Mouse (Mus musculus): ENCODE measurements around the gene Pck2. TPM values are rescaled to one million over a fixed set of nuclear protein-coding genes. Genes with fewer than 3 reads are reported as not detected.

Gene Pck2
- polyA plus RNA-seq, 1 experiment from 2014 or later, result 42.8 TPM

- Histone ChIP-seq H3K4me2 (ENCODE audit: low read length) (peak within 1 kb of the TSS; percentile 97), H3K27ac (ENCODE audit: low read depth) (peak within 1 kb of the TSS; percentile 96), H3K9ac (ENCODE audit: low read length) (peak within 1 kb of the TSS; percentile 77), H3K9me3 (ENCODE audit: control insufficient read depth, low read length) (no peaks in the 10 kb centered on the region), H3K27me3 (replicated peaks; ENCODE audit: control insufficient read depth, insufficient read depth, low read length) (no peaks in the 10 kb centered on the region), H3K36me3 (ENCODE audit: control insufficient read depth, insufficient read depth, low read length) (peaks cover 37% of the 10 kb centered on the region), H3K4me1 (replicated peaks; ENCODE audit: control insufficient read depth, insufficient read depth, low read length) (peaks cover 13% of the 10 kb centered on the region; the same call in 1 of the 2 replicates), H3K4me3 (ENCODE audit: low read depth, low read length) (peak within 1 kb of the TSS; percentile 63)
- peak; percentile 96 for ATAC-seq (replicated peaks; ENCODE audit: low FRiP score, low TSS enrichment, low read depth)
- under 1% methylated on average over 22 of the region's 22 CpGs for WGBS
- DNase-seq (ENCODE audit: low spot score), result peak; percentile 93
These were observed 50.8 kb downstream of the Pck2 start, which contains the start of gene Psme2 for GRCm38 (mm10) chr14:55590748-55591330. TSS of gene Psme2 (minus strand) at chr14:55591113.

GRCm38 (mm10) chr14:55591331-55591891, 51.3 kb downstream of the Pck2 start, which contains the start of gene Rnf31:
TSS of gene Rnf31 (plus strand) at chr14:55591708.
- peaks cover 13% of the 10 kb centered on the region; the same call in 1 of the 2 replicates for H3K4me1 ChIP-seq (replicated peaks; ENCODE audit: control insufficient read depth, insufficient read depth, low read length)
- H3K9me3 ChIP-seq (ENCODE audit: control insufficient read depth, low read length), result no peaks in the 10 kb centered on the region
- H3K27me3 ChIP-seq (replicated peaks; ENCODE audit: control insufficient read depth, insufficient read depth, low read length), result no peaks in the 10 kb centered on the region
- H3K4me2 ChIP-seq (ENCODE audit: low read length), result peak within 1 kb of the TSS; percentile 97
- ATAC-seq (replicated peaks; ENCODE audit: low FRiP score, low TSS enrichment, low read depth), result peak; percentile 88
- H3K27ac ChIP-seq (ENCODE audit: low read depth), result peak within 1 kb of the TSS; percentile 96
- peaks cover 43% of the 10 kb centered on the region for H3K36me3 ChIP-seq (ENCODE audit: control insufficient read depth, insufficient read depth, low read length)
- H3K4me3 ChIP-seq (ENCODE audit: low read depth, low read length), result peak within 1 kb of the TSS; percentile 63
- H3K9ac ChIP-seq (ENCODE audit: low read length), result peak within 1 kb of the TSS; percentile 77
- 0% methylated on average over 33 of the region's 33 CpGs for WGBS
- DNase-seq (ENCODE audit: low spot score), result peak; percentile 93

- Histone ChIP-seq H3K4me1 (replicated peaks; ENCODE audit: control insufficient read depth, insufficient read depth, low read length) (peaks cover 13% of the 10 kb centered on the region; the same call in 1 of the 2 replicates), H3K9ac (ENCODE audit: low read length) (peak overlapping the region; percentile 77), H3K9me3 (ENCODE audit: control insufficient read depth, low read length) (no peaks in the 10 kb centered on the region), H3K36me3 (ENCODE audit: control insufficient read depth, insufficient read depth, low read length) (peaks cover 48% of the 10 kb centered on the region), H3K27me3 (replicated peaks; ENCODE audit: control insufficient read depth, insufficient read depth, low read length) (no peaks in the 10 kb centered on the region), H3K27ac (ENCODE audit: low read depth) (peak overlapping the region; percentile 96; the same call in 1 of the 2 replicates), H3K4me3 (ENCODE audit: low read depth, low read length) (peak overlapping the region; percentile 63), H3K4me2 (ENCODE audit: low read length) (peak overlapping the region; percentile 97)
- no peak for DNase-seq (ENCODE audit: low spot score)
- ATAC-seq (replicated peaks; ENCODE audit: low FRiP score, low TSS enrichment, low read depth), result no peak
- WGBS, result 6% methylated on average over 16 of the region's 16 CpGs
These were observed 52.2 kb downstream of the Pck2 start for GRCm38 (mm10) chr14:55592226-55592625.

GRCm38 (mm10) chr14:55596036-55596690, 56.1 kb downstream of the Pck2 start:
- H3K27ac ChIP-seq (ENCODE audit: low read depth), result no peak overlapping the region
- no peak for ATAC-seq (replicated peaks; ENCODE audit: low FRiP score, low TSS enrichment, low read depth)
- H3K9ac ChIP-seq (ENCODE audit: low read length), result no peak overlapping the region
- no peaks in the 10 kb centered on the region for H3K27me3 ChIP-seq (replicated peaks; ENCODE audit: control insufficient read depth, insufficient read depth, low read length)
- H3K4me3 ChIP-seq (ENCODE audit: low read depth, low read length), result no peak overlapping the region
- H3K4me2 ChIP-seq (ENCODE audit: low read length), result no peak overlapping the region
- peaks cover 13% of the 10 kb centered on the region; the same call in 1 of the 2 replicates for H3K4me1 ChIP-seq (replicated peaks; ENCODE audit: control insufficient read depth, insufficient read depth, low read length)
- no peak for DNase-seq (ENCODE audit: low spot score)
- H3K36me3 ChIP-seq (ENCODE audit: control insufficient read depth, insufficient read depth, low read length), result peaks cover 65% of the 10 kb centered on the region
- WGBS, result 83% methylated on average over 13 of the region's 13 CpGs
- no peaks in the 10 kb centered on the region for H3K9me3 ChIP-seq (ENCODE audit: control insufficient read depth, low read length)

- peaks cover 89% of the 10 kb centered on the region for H3K36me3 ChIP-seq (ENCODE audit: control insufficient read depth, insufficient read depth, low read length)
- 92% methylated on average over 21 of the region's 21 CpGs for WGBS
- no peak for DNase-seq (ENCODE audit: low spot score)
These were observed 58.7 kb downstream of the Pck2 start for GRCm38 (mm10) chr14:55598521-55599390.

More at GRCm38 (mm10) chr14:55598521-55599390, 58.7 kb downstream of the Pck2 start:
- Histone ChIP-seq H3K27ac (ENCODE audit: low read depth) (no peak overlapping the region), H3K9ac (ENCODE audit: low read length) (no peak overlapping the region), H3K4me2 (ENCODE audit: low read length) (no peak overlapping the region), H3K4me1 (replicated peaks; ENCODE audit: control insufficient read depth, insufficient read depth, low read length) (no peaks in the 10 kb centered on the region), H3K27me3 (replicated peaks; ENCODE audit: control insufficient read depth, insufficient read depth, low read length) (no peaks in the 10 kb centered on the region), H3K4me3 (ENCODE audit: low read depth, low read length) (no peak overlapping the region), H3K9me3 (ENCODE audit: control insufficient read depth, low read length) (no peaks in the 10 kb centered on the region)
- no peak for ATAC-seq (replicated peaks; ENCODE audit: low FRiP score, low TSS enrichment, low read depth)

Other genes with a start within 250 kb of the Pck2 start
- 61.0 and 72.1 TPM in 2 replicates for gene Dhrs4, start 61.5 kb upstream of the Pck2 start, polyA plus RNA-seq (2014; fragmentation: Nextera tagmentation; extraction: Ambion mirVana)
- gene Carmil3, start 49.6 kb upstream of the Pck2 start, polyA plus RNA-seq (2014; fragmentation: Nextera tagmentation; extraction: Ambion mirVana), result 2.5 and 3.3 TPM in 2 replicates
- 0.37 and 0.48 TPM in 2 replicates for gene Cpne6, start 29.8 kb upstream of the Pck2 start, polyA plus RNA-seq (2014; fragmentation: Nextera tagmentation; extraction: Ambion mirVana)
- gene Nrl, start 15.3 kb upstream of the Pck2 start, polyA plus RNA-seq (2014; fragmentation: Nextera tagmentation; extraction: Ambion mirVana), result not detected in 2 replicates
- gene Dcaf11, start 19.7 kb downstream of the Pck2 start, polyA plus RNA-seq (2014; fragmentation: Nextera tagmentation; extraction: Ambion mirVana), result 70.9 and 71.5 TPM in 2 replicates
- 0.64 and 0.81 TPM in 2 replicates for gene A730061H03Rik, start 20.1 kb downstream of the Pck2 start, polyA plus RNA-seq (2014; fragmentation: Nextera tagmentation; extraction: Ambion mirVana)
- gene Fitm1, start 35.4 kb downstream of the Pck2 start, polyA plus RNA-seq (2014; fragmentation: Nextera tagmentation; extraction: Ambion mirVana), result 0.19 and 0.43 TPM in 2 replicates
- gene Psme1, start 37.9 kb downstream of the Pck2 start, polyA plus RNA-seq (2014; fragmentation: Nextera tagmentation; extraction: Ambion mirVana), result 200 TPM in 2 replicates
- 6.3 and 7.0 TPM in 2 replicates for gene Emc9, start 45.0 kb downstream of the Pck2 start, polyA plus RNA-seq (2014; fragmentation: Nextera tagmentation; extraction: Ambion mirVana)
- 331 and 332 TPM in 2 replicates for gene Psme2, start 50.8 kb downstream of the Pck2 start, polyA plus RNA-seq (2014; fragmentation: Nextera tagmentation; extraction: Ambion mirVana)
- 15.9 and 20.1 TPM in 2 replicates for gene Rnf31, start 51.4 kb downstream of the Pck2 start, polyA plus RNA-seq (2014; fragmentation: Nextera tagmentation; extraction: Ambion mirVana)
- 8.9 and 9.1 TPM in 2 replicates for gene Irf9, start 63.3 kb downstream of the Pck2 start, polyA plus RNA-seq (2014; fragmentation: Nextera tagmentation; extraction: Ambion mirVana)
- gene Rec8, start 77.8 kb downstream of the Pck2 start, polyA plus RNA-seq (2014; fragmentation: Nextera tagmentation; extraction: Ambion mirVana), result 6.2 and 8.1 TPM in 2 replicates
- gene Ipo4, start 95.7 kb downstream of the Pck2 start, polyA plus RNA-seq (2014; fragmentation: Nextera tagmentation; extraction: Ambion mirVana), result 93.6 and 95.7 TPM in 2 replicates
- gene Gm49378, start 97.6 kb downstream of the Pck2 start, polyA plus RNA-seq (2014; fragmentation: Nextera tagmentation; extraction: Ambion mirVana), result 1.6 and 1.9 TPM in 2 replicates
- 112 and 114 TPM in 2 replicates for gene Tm9sf1, start 103.5 kb downstream of the Pck2 start, polyA plus RNA-seq (2014; fragmentation: Nextera tagmentation; extraction: Ambion mirVana)
- 1.7 and 1.9 TPM in 2 replicates for gene Tssk4, start 109.9 kb downstream of the Pck2 start, polyA plus RNA-seq (2014; fragmentation: Nextera tagmentation; extraction: Ambion mirVana)
- 53.8 and 58.9 TPM in 2 replicates for gene Mdp1, start 120.2 kb downstream of the Pck2 start, polyA plus RNA-seq (2014; fragmentation: Nextera tagmentation; extraction: Ambion mirVana)
- gene Gmpr2, start 131.7 kb downstream of the Pck2 start, polyA plus RNA-seq (2014; fragmentation: Nextera tagmentation; extraction: Ambion mirVana), result 53.5 and 62.5 TPM in 2 replicates
- 547 and 563 TPM in 2 replicates for gene Nedd8, start 131.9 kb downstream of the Pck2 start, polyA plus RNA-seq (2014; fragmentation: Nextera tagmentation; extraction: Ambion mirVana)
- 46.4 and 49.1 TPM in 2 replicates for gene Tinf2, start 141.6 kb downstream of the Pck2 start, polyA plus RNA-seq (2014; fragmentation: Nextera tagmentation; extraction: Ambion mirVana)
- 1.3 and 1.6 TPM in 2 replicates for gene Tgm1, start 173.7 kb downstream of the Pck2 start, polyA plus RNA-seq (2014; fragmentation: Nextera tagmentation; extraction: Ambion mirVana)
- gene Rabggta, start 182.0 kb downstream of the Pck2 start, polyA plus RNA-seq (2014; fragmentation: Nextera tagmentation; extraction: Ambion mirVana), result 29.7 and 32.7 TPM in 2 replicates
- 81.9 and 84.3 TPM in 2 replicates for gene Dhrs1, start 205.4 kb downstream of the Pck2 start, polyA plus RNA-seq (2014; fragmentation: Nextera tagmentation; extraction: Ambion mirVana)
- 42.8 and 45.0 TPM in 2 replicates for gene Nop9, start 205.4 kb downstream of the Pck2 start, polyA plus RNA-seq (2014; fragmentation: Nextera tagmentation; extraction: Ambion mirVana)
- 5.4 and 8.1 TPM in 2 replicates for gene Cideb, start 218.2 kb downstream of the Pck2 start, polyA plus RNA-seq (2014; fragmentation: Nextera tagmentation; extraction: Ambion mirVana)
- 0.08 and 0.65 TPM in 2 replicates for gene Ltb4r2, start 221.2 kb downstream of the Pck2 start, polyA plus RNA-seq (2014; fragmentation: Nextera tagmentation; extraction: Ambion mirVana)
- gene Ltb4r1, start 225.7 kb downstream of the Pck2 start, polyA plus RNA-seq (2014; fragmentation: Nextera tagmentation; extraction: Ambion mirVana), result 0.30 and 0.38 TPM in 2 replicates
- 5.8 and 7.2 TPM in 2 replicates for gene Adcy4, start 243.8 kb downstream of the Pck2 start, polyA plus RNA-seq (2014; fragmentation: Nextera tagmentation; extraction: Ambion mirVana)
- gene Ripk3, start 248.6 kb downstream of the Pck2 start, polyA plus RNA-seq (2014; fragmentation: Nextera tagmentation; extraction: Ambion mirVana), result 48.5 and 51.7 TPM in 2 replicates

All from intestine, embryonic 14.5 days (tissue).